Mouse (Mus musculus) frontal cortex, postnatal 36 days (tissue): ENCODE results near the gene Setd2.

ENCODE experiments used
- DNase-seq, 2 experiments: peaks; one replicate each; pipeline ENCODE4 v3.0.0; 2022; ENCODE audit warnings: low spot score in 2 of 2

Setd2 gene

DNA sequence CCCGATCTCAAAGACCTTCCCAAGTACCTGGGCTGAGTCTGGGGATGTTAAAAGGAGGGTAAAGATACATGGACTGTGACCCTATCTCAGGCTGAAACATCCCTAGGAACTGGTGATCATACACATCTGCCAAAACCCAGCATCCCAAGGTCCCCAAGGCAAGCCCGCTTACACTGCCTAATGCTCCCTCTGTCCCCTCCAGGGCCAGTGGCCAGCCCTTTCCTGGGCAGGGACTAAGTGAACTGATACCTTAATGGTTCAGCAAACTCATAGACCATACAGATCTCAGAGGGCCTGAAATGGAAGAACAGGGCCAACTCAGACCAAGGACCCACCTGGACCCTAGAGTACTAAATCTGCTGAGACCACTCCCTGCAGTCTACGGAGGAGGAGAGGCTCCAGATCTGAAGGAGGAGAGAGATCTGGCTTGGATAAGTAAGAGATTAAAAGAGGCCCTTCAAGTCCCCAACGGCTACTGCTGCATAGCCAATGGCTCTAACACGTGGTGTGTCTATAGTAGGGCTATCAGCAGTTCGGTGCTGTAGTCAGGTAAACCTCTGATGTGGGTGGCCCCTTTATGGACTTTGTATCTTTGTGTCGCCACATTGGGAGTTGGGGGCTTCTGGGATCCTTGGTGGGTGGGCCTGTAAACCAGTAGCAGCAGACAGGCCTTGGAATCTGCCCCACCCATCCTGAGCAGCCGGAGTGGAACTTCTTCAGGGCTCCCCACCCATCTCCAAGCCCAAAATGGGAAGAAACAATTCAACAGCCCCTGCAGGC is 91.2 kb downstream of the Setd2 start:
- no peak for DNase-seq

- peak; percentile 83 for DNase-seq
Observed at GRCm38 (mm10) chr9:110624361-110625166, 92.2 kb downstream of the Setd2 start, which contains the start of gene Nradd. TSS of gene Nradd (minus strand) at chr9:110624452.

DNA sequence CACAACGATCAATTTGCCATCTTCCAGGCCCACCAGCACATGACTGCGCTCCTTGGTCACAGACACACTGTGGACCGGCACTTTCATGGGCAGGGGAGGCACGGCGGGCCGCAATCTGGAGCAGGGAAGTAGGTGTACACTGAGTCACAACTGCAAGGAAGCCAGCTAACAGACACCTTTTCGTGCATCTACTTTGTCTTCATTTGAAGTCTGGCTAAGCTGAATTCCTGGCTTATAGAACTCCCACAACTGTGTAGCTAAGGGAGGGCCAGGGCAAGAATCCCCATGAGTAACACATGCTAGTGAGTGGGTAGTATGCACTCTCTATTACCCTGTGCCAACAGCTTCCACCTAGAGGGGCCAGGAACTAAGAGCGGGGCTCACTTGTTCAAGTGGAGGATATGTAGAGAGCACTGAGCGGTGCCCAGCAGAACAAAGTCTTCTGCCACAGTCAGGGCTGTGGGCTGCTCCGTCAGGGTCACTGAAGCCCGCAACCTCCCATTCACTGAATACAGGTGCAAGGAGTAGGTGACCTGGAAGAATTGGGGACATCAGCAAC is 93.0 kb downstream of the Setd2 start:
- no peak for DNase-seq

- DNase-seq = no peak
Observed at GRCm38 (mm10) chr9:110630171-110630570, 97.8 kb downstream of the Setd2 start.

DNA sequence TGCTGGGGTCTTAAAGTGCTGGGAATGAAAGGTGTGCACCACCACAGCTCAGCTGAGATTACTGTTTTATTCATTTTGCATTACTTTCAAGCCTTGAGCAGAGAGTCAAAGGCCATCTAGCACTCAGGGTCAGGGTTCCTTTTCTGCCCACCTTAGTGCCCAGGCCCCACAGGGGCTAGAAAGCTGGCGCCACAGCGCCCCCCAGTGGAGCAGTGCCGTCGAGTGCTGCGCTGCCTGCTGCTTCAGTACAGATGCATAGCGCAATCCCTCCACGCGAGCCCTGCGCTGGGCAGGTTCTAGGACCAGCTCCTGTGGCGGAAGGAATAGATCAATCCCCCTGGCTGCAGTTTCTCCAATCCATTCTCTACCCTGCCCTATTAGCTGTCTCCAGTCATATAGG is 98.8 kb downstream of the Setd2 start:
- DNase-seq = no peak

DNA sequence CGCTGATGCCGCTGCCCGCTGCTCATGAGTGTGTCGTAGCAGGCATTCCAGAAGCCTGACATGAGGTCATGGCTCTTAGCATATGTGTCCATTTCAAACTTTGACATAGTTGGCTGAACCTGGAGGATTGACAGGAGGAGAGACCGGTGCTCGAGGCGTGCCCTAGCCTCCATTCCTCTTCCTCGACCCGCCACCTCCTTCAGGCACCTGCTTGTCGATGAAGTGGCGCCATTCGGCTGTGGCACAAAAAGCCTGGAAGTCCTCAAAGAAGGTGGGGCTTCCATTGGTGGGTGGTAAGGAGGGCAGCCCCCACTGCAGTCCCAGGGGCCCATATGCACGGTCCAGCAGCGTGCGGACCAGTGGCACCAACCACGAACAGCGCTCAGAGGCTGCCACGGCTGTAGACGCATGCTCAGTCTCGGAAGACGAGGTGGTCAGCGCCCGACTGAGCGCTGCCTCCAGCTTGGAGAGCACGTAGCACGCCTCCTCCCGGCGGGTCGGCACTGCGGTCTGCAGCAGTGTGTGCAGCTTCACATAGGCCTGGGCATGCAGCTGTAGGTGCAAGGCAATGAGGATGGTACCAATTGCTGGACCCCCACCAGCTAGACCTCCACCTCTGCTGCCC is 99.4 kb downstream of the Setd2 start:
- DNase-seq = no peak

DNA sequence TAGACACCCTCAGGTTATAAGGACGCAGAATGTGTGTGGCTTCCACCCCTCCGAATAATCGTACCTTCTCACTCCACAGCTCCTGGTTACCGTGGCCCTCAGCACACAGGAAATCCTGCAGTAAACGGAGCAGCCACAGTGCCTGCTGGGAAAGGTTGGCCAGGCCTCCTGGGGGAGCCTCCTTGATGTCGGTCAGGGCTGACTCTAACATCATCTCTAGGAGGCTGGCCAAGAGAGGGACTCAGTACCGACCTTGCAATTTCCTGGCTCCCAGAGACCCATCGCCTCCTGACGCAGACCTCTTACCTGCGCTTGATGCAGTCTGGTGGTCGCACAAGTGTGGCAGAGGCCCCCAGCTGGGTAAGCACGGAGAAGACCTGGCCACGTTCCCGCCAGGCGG is 100.3 kb downstream of the Setd2 start:
- no peak for DNase-seq

GRCm38 (mm10) chr9:110633882-110634281 is 101.5 kb downstream of the Setd2 start:
- DNase-seq = no peak

DNA sequence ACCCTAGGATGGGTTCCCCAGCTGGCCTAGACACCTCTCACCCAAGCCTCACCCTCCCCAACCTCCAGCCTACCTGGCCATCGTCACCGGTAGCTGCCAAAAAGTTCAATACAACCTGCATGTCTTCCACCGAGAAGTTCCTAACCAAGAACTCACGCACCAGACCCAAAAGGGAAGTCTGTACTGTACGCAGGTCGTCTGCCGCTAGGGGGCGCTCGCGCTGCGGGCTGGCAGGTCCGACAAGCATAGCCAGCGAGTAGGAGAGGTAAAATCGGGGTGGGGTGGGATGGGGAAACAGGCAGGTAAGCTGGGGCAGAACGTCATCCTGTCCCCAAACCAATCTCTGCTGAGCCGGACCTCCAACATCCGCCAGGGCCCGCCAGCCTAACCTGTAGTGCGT is 102.8 kb downstream of the Setd2 start:
- peak; percentile 85 to 88 for DNase-seq

GRCm38 (mm10) chr9:110638611-110639021 is 106.2 kb downstream of the Setd2 start:
- DNase-seq = no peak

DNA sequence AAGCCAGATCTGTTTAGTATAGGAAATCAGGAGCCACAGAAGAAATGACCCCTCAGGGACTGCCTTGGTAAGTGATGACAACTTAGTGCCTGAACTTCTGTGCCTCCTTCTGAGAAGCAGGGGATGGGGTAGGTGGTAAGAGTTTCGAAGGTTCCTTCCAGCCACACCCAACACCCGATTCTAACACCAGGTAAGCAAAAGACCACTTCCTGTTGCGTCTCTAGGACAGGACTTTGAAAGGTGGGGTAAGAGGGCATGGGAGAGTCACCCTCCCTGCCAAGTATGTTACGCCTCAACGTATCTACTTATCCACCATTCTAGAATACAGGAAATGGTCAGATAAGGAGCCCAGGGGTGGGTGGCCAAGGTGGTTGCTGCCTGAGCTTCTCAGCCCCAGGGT is 108.6 kb downstream of the Setd2 start:
- no peak for DNase-seq

DNA sequence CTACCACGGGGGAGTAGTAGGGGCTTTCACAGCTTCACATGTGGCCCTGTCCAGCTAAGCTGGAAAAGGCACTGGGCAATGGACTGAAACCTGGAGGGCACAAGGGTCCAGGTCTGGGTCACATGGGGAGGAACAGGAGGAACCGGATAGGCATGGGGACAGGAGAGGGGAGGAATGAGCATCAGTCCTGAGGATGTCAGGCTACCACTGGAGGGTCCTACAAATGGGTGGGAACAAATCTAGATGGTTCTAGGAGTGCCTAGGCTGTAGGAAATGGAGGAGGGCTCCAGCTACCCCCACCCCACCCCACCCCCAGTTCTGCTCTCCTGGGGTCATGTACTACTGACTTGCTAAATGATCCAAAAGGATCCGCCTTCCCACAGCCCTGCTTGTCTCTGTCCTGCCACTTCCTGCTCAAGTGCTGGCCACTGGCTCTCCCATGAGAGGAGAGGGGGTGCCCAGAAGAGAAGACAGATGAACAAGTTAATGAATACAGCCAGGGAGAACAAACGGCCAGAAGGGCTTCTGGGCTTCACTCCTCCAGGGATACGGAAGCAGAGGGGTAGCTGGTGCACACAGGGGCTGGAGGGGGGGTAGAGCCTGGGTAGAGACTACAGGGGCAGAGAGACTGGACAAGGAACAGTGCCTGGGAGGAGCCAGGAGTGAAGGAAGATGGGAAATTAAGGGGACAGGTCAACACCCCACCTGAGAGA is 110.6 kb downstream of the Setd2 start:
- DNase-seq = no peak

GRCm38 (mm10) chr9:110643787-110644186 is 111.4 kb downstream of the Setd2 start:
- DNase-seq = no peak

DNA sequence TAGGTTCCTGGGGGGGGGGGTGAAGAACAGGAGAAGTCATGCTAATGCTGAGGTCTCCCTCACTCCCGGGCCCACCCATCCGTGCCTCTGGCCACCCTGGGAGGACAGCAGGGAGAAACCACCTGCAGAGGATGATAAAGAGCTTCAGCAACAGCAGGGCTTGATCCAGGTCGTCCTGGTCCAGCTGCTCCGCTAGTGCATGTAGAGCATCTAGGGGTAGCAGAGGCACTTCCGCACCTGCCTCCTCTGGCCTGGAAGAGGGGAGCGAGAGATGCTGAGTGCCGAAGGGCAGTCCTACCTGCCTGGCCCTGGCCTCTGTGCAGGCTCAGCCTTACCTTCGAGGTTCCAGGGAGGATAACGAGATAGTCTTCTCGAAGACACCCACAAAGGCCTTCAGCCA is 111.9 kb downstream of the Setd2 start:
- DNase-seq = no peak

- no peak for DNase-seq
Observed at GRCm38 (mm10) chr9:110645219-110645618, 112.8 kb downstream of the Setd2 start.

DNA sequence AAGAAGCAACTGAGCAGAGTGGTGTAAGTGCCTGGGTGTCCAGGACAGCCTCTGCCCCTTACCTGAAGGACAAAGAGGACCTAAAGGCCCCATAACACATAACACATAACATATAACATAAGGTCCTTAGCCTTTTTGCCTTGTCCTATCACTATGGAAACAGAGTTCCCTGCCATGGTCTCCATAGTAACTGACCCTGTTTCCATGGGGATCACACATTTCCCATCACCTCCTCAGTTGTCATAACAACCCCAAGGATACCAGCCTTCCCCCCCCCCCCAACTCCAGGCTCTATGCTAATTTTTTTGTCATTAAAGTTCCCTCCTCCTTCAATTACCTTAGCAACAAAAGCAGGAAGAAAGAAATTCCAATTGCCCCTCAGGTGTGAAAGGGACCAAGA is 117.4 kb downstream of the Setd2 start:
- DNase-seq = no peak

DNA sequence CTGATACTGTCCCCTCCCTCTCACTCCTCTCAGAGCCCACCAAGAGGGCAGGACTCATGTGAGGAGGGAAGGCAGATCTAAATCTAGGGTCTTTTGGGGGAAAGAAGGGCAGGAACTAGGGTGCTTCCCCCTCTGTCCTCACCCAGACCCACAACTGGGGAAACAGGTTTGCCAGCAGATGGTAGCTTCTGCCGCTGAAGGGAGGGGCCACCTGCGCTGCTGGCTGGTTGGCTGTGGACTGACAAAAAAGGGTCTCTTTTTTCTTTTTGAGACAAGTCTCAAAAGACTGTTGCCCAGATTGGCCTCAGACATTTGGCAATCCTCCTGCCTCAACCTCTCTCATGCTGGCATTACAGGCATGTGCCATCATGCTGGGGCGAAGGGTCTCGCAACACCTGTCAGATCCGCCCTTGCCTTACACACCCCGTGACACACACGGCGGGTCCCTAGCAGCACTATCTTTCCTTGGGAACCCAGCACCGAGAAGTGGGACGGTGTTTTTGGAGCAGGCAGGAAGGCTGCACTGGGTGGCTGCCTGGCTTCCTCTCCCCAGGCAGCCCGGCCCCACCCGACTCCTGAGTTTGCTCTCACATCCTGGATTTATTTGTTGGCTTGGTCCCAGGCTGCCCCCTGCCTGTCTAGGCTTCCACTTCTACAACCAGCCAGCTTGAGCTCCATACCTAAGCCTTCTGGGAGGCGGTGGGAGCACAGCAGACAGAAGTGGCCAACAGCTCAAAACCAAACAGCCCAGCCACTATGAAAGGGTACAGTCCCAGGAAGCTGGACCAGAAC is 119.7 kb downstream of the Setd2 start:
- no peak for DNase-seq

GRCm38 (mm10) chr9:110652963-110653654 is 120.7 kb downstream of the Setd2 start:
- no peak for DNase-seq

- peak; percentile 78 to 80 for DNase-seq
Observed at GRCm38 (mm10) chr9:110653655-110654461, 121.5 kb downstream of the Setd2 start, which contains the start of gene Nbeal2. TSS of gene Nbeal2 (minus strand) at chr9:110654161.
